19 mouse cellular contexts compared by ENCODE assay signal in genomic region chr11:113309265-113309951, GRCm38 (mm10).
DNase-seq lines count a peak whose midpoint lies in the region; ATAC-seq and TF ChIP-seq lines count a peak whose summit lies in the region.
"Had no signal": no experiment of that assay in that cellular context is flagged by ENCODE, and none has a peak within 500 bp of the region (broad histone marks: within the 10 kb centered on the region; RNA-seq: fewer than 3 reads in every experiment).

No protein-coding gene starts in this region.

- 64% methylated on average over 10 of the region's 10 CpGs for WGBS in embryonic facial prominence, embryonic 10.5 days
- WGBS in hindbrain, embryonic 13.5 days, result 38% methylated on average over 10 of the region's 10 CpGs
- 34% methylated on average over 10 of the region's 10 CpGs for WGBS in neural tube, embryonic 12.5 days

- no peak; the same call in 1 of the 2 replicates for TF ChIP-seq RAD21 in CH12.LX (IDR thresholded peaks at IDR 0.05; ENCODE audit: low read depth, low read length)

- TF ChIP-seq CTCF in CH12.LX (conservative IDR thresholded peaks at IDR 0.05 in 1 of 2, IDR thresholded peaks at IDR 0.05 in 1 of 2; ENCODE audit: low read depth in 2 of 2, low read length in 2 of 2), result no peak

- in situ Hi-C loops in CH12.LX (cut with MboI; ENCODE audit: low pct_ligation_motif_present, low pct_unique_long_range_greater_than_20kb, low sequenced_read_pairs), result no loop called here

- peak; percentile 22; the same call in 1 of the 2 replicates for TF ChIP-seq EP300 in CH12.LX (IDR thresholded peaks at IDR 0.05; ENCODE audit: low read length)

- no peaks in the 10 kb centered on the region for H3K79me2 ChIP-seq in CH12.LX (replicated peaks; ENCODE audit: control insufficient read depth, extremely low read depth, insufficient read depth, poor library complexity, severe bottlenecking)

- H3K36me3 ChIP-seq in CH12.LX (replicated peaks in 1 of 2; ENCODE audit: control insufficient read depth in 1 of 2, insufficient read depth in 1 of 2, low read length in 1 of 2), result peaks cover 5 to 23% of the 10 kb centered on the region in 2 experiments
- no peaks in the 10 kb centered on the region for H3K36me3 ChIP-seq in embryonic facial prominence, embryonic 10.5 days (replicated peaks)
- H3K36me3 ChIP-seq in hindbrain, embryonic 13.5 days, result peaks cover 15% of the 10 kb centered on the region
- H3K36me3 ChIP-seq in neural tube, embryonic 12.5 days, result peaks cover 5% of the 10 kb centered on the region
- H3K36me3 ChIP-seq: stomach, embryonic 15.5 days had no signal

- H3K4me3 ChIP-seq in CH12.LX (replicated peaks in 1 of 3; ENCODE audit: low read depth in 2 of 3, low read length in 2 of 3, poor library complexity in 1 of 3), result no peak overlapping the region
- H3K4me3 ChIP-seq in embryonic facial prominence, embryonic 10.5 days, result no peak overlapping the region
- H3K4me3 ChIP-seq in hindbrain, embryonic 13.5 days, result no peak overlapping the region
- no peak overlapping the region for H3K4me3 ChIP-seq in neural tube, embryonic 12.5 days
- H3K4me3 ChIP-seq: embryonic facial prominence, embryonic 13.5 days; gastrocnemius, adult 2 months; heart, embryonic 12.5 days; liver, embryonic 12.5 days; stomach, embryonic 15.5 days had no signal

- no peak overlapping the region for H3K4me2 ChIP-seq in CH12.LX (ENCODE audit: insufficient read depth, low read depth, poor library complexity, severe bottlenecking)
- H3K4me2 ChIP-seq in hindbrain, embryonic 13.5 days, result no peak overlapping the region
- H3K4me2 ChIP-seq in neural tube, embryonic 12.5 days (replicated peaks), result 0 out of 2 replicates have a peak overlapping the region, but pooled peaks have one; percentile 14
- H3K4me2 ChIP-seq: embryonic facial prominence, embryonic 13.5 days; heart, embryonic 12.5 days; liver, embryonic 12.5 days; lung, embryonic 14.5 days; stomach, embryonic 15.5 days had no signal

- dilution Hi-C loops in CH12.LX (cut with MboI; ENCODE audit: extremely low pct_ligation_motif_present, extremely low pct_unique_long_range_greater_than_20kb, low sequenced_read_pairs), result no loop called here

- H3K27ac ChIP-seq in CH12.LX (ENCODE audit: insufficient read depth, low read depth), result no peak overlapping the region
- 0 out of 2 replicates have a peak overlapping the region, but pooled peaks have one; percentile 54 for H3K27ac ChIP-seq in embryonic facial prominence, embryonic 10.5 days (replicated peaks)
- peak overlapping the region; percentile 83 for H3K27ac ChIP-seq in hindbrain, embryonic 13.5 days
- H3K27ac ChIP-seq in neural tube, embryonic 12.5 days, result no peak overlapping the region; the same call in 1 of the 2 replicates
- H3K27ac ChIP-seq: embryonic facial prominence, embryonic 13.5 days; gastrocnemius, adult 2 months; liver, embryonic 12.5 days; stomach, embryonic 15.5 days had no signal

- peaks cover 9 to 35% of the 10 kb centered on the region in 2 experiments for H3K4me1 ChIP-seq in CH12.LX (ENCODE audit: control insufficient read depth in 1 of 2, insufficient read depth in 2 of 2)
- peaks cover 15% of the 10 kb centered on the region for H3K4me1 ChIP-seq in embryonic facial prominence, embryonic 10.5 days
- peaks cover 31% of the 10 kb centered on the region for H3K4me1 ChIP-seq in hindbrain, embryonic 13.5 days (replicated peaks)
- peaks cover 24% of the 10 kb centered on the region for H3K4me1 ChIP-seq in neural tube, embryonic 12.5 days
- H3K4me1 ChIP-seq: heart, embryonic 12.5 days; liver, embryonic 12.5 days; stomach, embryonic 15.5 days had no signal

- peak; percentile 85 for DNase-seq in CH12.LX (ENCODE audit: extremely low read depth)
- no peak for DNase-seq in embryonic facial prominence, embryonic 10.5 days (ENCODE audit: low spot score)
- no peak for DNase-seq in urinary bladder, postnatal 4 days (ENCODE audit: low spot score in 2 of 2)
- DNase-seq in lung, postnatal 25 days (ENCODE audit: low spot score), result no peak
- DNase-seq in kidney, adult 8-10 months, result no peak
- DNase-seq: adrenal gland, adult 8-10 months; cerebellum, adult 2 months; gastrocnemius, adult 2 months; heart, postnatal 36 days; left cerebral cortex, postnatal 4 days; lung, embryonic 14.5 days; spleen, adult 18-20 months had no signal

- no peak overlapping the region for H3K9ac ChIP-seq in CH12.LX (ENCODE audit: insufficient read depth, low read depth)
- no peak overlapping the region for H3K9ac ChIP-seq in hindbrain, embryonic 13.5 days
- no peak overlapping the region for H3K9ac ChIP-seq in neural tube, embryonic 12.5 days
- H3K9ac ChIP-seq: embryonic facial prominence, embryonic 13.5 days; heart, embryonic 12.5 days; liver, embryonic 12.5 days; lung, embryonic 14.5 days; stomach, embryonic 15.5 days had no signal

- TF ChIP-seq POLR2A in CH12.LX (IDR thresholded peaks at IDR 0.05; ENCODE audit: low read depth, low read length), result no peak

- H3K9me3 ChIP-seq in CH12.LX (replicated peaks; ENCODE audit: low read length), result no peaks in the 10 kb centered on the region
- H3K9me3 ChIP-seq in embryonic facial prominence, embryonic 10.5 days, result peaks cover 5% of the 10 kb centered on the region; the same call in 1 of the 2 replicates
- H3K9me3 ChIP-seq in hindbrain, embryonic 13.5 days, result peaks cover 5% of the 10 kb centered on the region; the same call in 1 of the 2 replicates
- 0 out of 2 replicates have a peak, but pooled peaks cover 4% of the 10 kb centered on the region for H3K9me3 ChIP-seq in neural tube, embryonic 12.5 days
- H3K9me3 ChIP-seq: embryonic facial prominence, embryonic 13.5 days; heart, embryonic 12.5 days; liver, embryonic 12.5 days; stomach, embryonic 15.5 days had no signal

- H3K27me3 ChIP-seq in CH12.LX (replicated peaks), result no peaks in the 10 kb centered on the region
- H3K27me3 ChIP-seq in embryonic facial prominence, embryonic 10.5 days (replicated peaks; ENCODE audit: low read depth, poor library complexity, severe bottlenecking), result no peaks in the 10 kb centered on the region
- H3K27me3 ChIP-seq in hindbrain, embryonic 13.5 days, result 0 out of 2 replicates have a peak, but pooled peaks cover 2% of the 10 kb centered on the region
- no peaks in the 10 kb centered on the region for H3K27me3 ChIP-seq in neural tube, embryonic 12.5 days (replicated peaks)
- H3K27me3 ChIP-seq: embryonic facial prominence, embryonic 13.5 days; heart, embryonic 12.5 days; liver, embryonic 12.5 days; stomach, embryonic 15.5 days had no signal

- ATAC-seq in hindbrain, embryonic 13.5 days (ENCODE audit: low FRiP score), result peak; percentile 53; the same call in 1 of the 2 replicates
- ATAC-seq in neural tube, embryonic 12.5 days (ENCODE audit: low FRiP score, low read depth), result peak; percentile 71
- ATAC-seq: intestine, embryonic 16.5 days; liver, embryonic 12.5 days had no signal

TF ChIP-seq in CH12.LX, 34 proteins besides CTCF, POLR2A, EP300 and RAD21:
- TF ChIP-seq POLR2AphosphoS2 (IDR thresholded peaks at IDR 0.05; ENCODE audit: low read depth, low read length) (no peak), IRF4 (IDR thresholded peaks at IDR 0.05; ENCODE audit: low read depth, low read length) (0 out of 2 replicates have a peak, but pooled peaks have one; percentile 18), PAX5 (IDR thresholded peaks at IDR 0.05; ENCODE audit: low read length) (no peak), NRF1 (IDR thresholded peaks at IDR 0.05; ENCODE audit: low read depth, low read length) (no peak), USF1 (IDR thresholded peaks at IDR 0.05; ENCODE audit: low read depth, low read length) (no peak), JUND (conservative IDR thresholded peaks at IDR 0.05; ENCODE audit: low read depth, low read length) (no peak), TBP (conservative IDR thresholded peaks at IDR 0.05; ENCODE audit: low read depth, low read length) (no peak), MEF2A (IDR thresholded peaks at IDR 0.05; ENCODE audit: borderline replicate concordance, low read depth, low read length) (peak; percentile 18; the same call in 1 of the 2 replicates), TCF12 (IDR thresholded peaks at IDR 0.05; ENCODE audit: low read depth, low read length) (peak; percentile 47; the same call in 1 of the 2 replicates), BHLHE40 (IDR thresholded peaks at IDR 0.05; ENCODE audit: low read depth, low read length) (peak; percentile 26; the same call in 1 of the 2 replicates), GABPA (IDR thresholded peaks at IDR 0.05; ENCODE audit: insufficient replicate concordance, low read depth, low read length) (no peak), CHD2 (IDR thresholded peaks at IDR 0.05; ENCODE audit: low read length) (peak; percentile 81)
TF ChIP-seq in CH12.LX: peak in this region for 5.

Comparison
In these comparisons a context has a peak if more than half of its experiments do, and no peak if none do; other contexts are left out.
1. H3K27ac ChIP-seq: peak in embryonic facial prominence, embryonic 10.5 days (single experiment) and hindbrain, embryonic 13.5 days (single experiment); none in CH12.LX (single experiment) and neural tube, embryonic 12.5 days (single experiment).